Mouse (Mus musculus) cortical plate, adult 2 months (tissue): ENCODE results near the gene Hps3.

Experiments
- CTCF ChIP-seq: fragments of 200-500 bp; IDR thresholded peaks from 2 replicates; pipeline ENCODE4 v1.5.1; 2011; ENCODE audit warnings: mild to moderate bottlenecking, control low read depth, low read length; ENCODE audit not compliant: insufficient read depth; ENCODE audit errors: extremely low read depth
- POLR2A ChIP-seq: fragments of 200-500 bp; IDR thresholded peaks from 2 replicates; pipeline ENCODE4 v1.6.1; 2011; ENCODE audit warnings: mild to moderate bottlenecking, low read length, control low read depth; ENCODE audit not compliant: insufficient read depth; ENCODE audit errors: extremely low read depth

- no peak for TF ChIP-seq POLR2A
- no peak for TF ChIP-seq CTCF
Observed at GRCm38 (mm10) chr3:20004422-20004821, 30.7 kb downstream of the Hps3 start.
